Mouse (Mus musculus) kidney, postnatal 14 days (tissue): Measurements from ENCODE around the gene Olfr1350.
"Not testable (repeated sequence)": the region's sequence is repeated elsewhere in the genome, so short reads cannot be mapped to it uniquely, and the experiment has no call there.

Experiments
- DNase-seq: peaks from one replicate; pipeline ENCODE4 v3.0.0; 2022; ENCODE audit warnings: mixed read lengths

Olfr1350 gene

GRCm38 (mm10) chr7:6564541-6564940 is at the start of gene Olfr1350:
Gene Olfr1350, plus strand, starts transcription at chr7:6564841.
- DNase-seq = no peak

GRCm38 (mm10) chr7:6521666-6522065 is 43.0 kb upstream of the Olfr1350 start:
- DNase-seq = no peak

- DNase-seq = no peak
Measured at GRCm38 (mm10) chr7:6522850-6523249, 41.8 kb upstream of the Olfr1350 start, which contains the start of gene Olfr1349. Gene Olfr1349, minus strand, starts transcription at chr7:6522950.

GRCm38 (mm10) chr7:6525001-6525400 is 39.6 kb upstream of the Olfr1350 start:
- DNase-seq = no peak

- no peak for DNase-seq
Measured at GRCm38 (mm10) chr7:6526141-6526540, 38.5 kb upstream of the Olfr1350 start.

GRCm38 (mm10) chr7:6586096-6586759 is 21.6 kb downstream of the Olfr1350 start:
- no peak for DNase-seq

- not testable (repeated sequence) for DNase-seq
Measured at GRCm38 (mm10) chr7:6588766-6589165, 24.1 kb downstream of the Olfr1350 start.

- no peak for DNase-seq
Measured at GRCm38 (mm10) chr7:6603331-6603730, 38.7 kb downstream of the Olfr1350 start.
